Mouse (Mus musculus) layer of hippocampus, postnatal 36 days (tissue): Measurements from ENCODE around the gene Sdc3. TPM values are rescaled to one million over a fixed set of nuclear protein-coding genes. Genes with fewer than 3 reads are reported as not detected.

Experiments
- DNase-seq, 2 experiments: peaks; one replicate each; pipeline ENCODE4 v3.0.0; 2022
- total RNA-seq, 2 experiments: library from RNA; stranded (reverse); gene quantifications; 2 replicates each; pipeline ENCODE4 v1.2.3; 2021

Gene Sdc3
- total RNA-seq, 2 experiments from 2014 or later: 127 to 136 TPM

- peak in 1 of 2 experiments; percentile 37 for DNase-seq
Measured at GRCm38 (mm10) chr4:130828851-130829673, 36.7 kb downstream of the Sdc3 start.

GRCm38 (mm10) chr4:130834122-130834521, 41.8 kb downstream of the Sdc3 start:
- DNase-seq: no peak

- no peak for DNase-seq
Measured at GRCm38 (mm10) chr4:130835550-130835949, 43.2 kb downstream of the Sdc3 start.

- no peak for DNase-seq
Measured at GRCm38 (mm10) chr4:130836281-130837061, 44.1 kb downstream of the Sdc3 start.

- no peak for DNase-seq
Measured at GRCm38 (mm10) chr4:130838585-130838984, 46.2 kb downstream of the Sdc3 start.

- no peak for DNase-seq
Measured at GRCm38 (mm10) chr4:130841107-130841840, 48.9 kb downstream of the Sdc3 start.

GRCm38 (mm10) chr4:130848814-130849213, 56.5 kb downstream of the Sdc3 start:
- no peak for DNase-seq

- no peak for DNase-seq
Measured at GRCm38 (mm10) chr4:130857661-130858060, 65.3 kb downstream of the Sdc3 start.

- no peak for DNase-seq
Measured at GRCm38 (mm10) chr4:130858880-130859279, 66.5 kb downstream of the Sdc3 start.

GRCm38 (mm10) chr4:130859467-130859866, 67.1 kb downstream of the Sdc3 start:
- DNase-seq: no peak

GRCm38 (mm10) chr4:130860902-130861652, 68.7 kb downstream of the Sdc3 start:
- no peak for DNase-seq

GRCm38 (mm10) chr4:130861653-130862208, 69.4 kb downstream of the Sdc3 start:
- DNase-seq: peak; percentile 93 to 95

GRCm38 (mm10) chr4:130862538-130862937, 70.2 kb downstream of the Sdc3 start:
- no peak for DNase-seq

GRCm38 (mm10) chr4:130865460-130865859, 73.1 kb downstream of the Sdc3 start:
- DNase-seq: no peak

- peak; percentile 80 to 84 for DNase-seq
Measured at GRCm38 (mm10) chr4:130865901-130866371, 73.6 kb downstream of the Sdc3 start.

GRCm38 (mm10) chr4:130867940-130868339, 75.6 kb downstream of the Sdc3 start:
- DNase-seq: no peak

- DNase-seq: no peak
Measured at GRCm38 (mm10) chr4:130868803-130869202, 76.5 kb downstream of the Sdc3 start.

- DNase-seq: no peak
Measured at GRCm38 (mm10) chr4:130872414-130872813, 80.1 kb downstream of the Sdc3 start.

- no peak for DNase-seq
Measured at GRCm38 (mm10) chr4:130873440-130873839, 81.1 kb downstream of the Sdc3 start.

- DNase-seq: no peak
Measured at GRCm38 (mm10) chr4:130874601-130875000, 82.3 kb downstream of the Sdc3 start.
